Mouse (Mus musculus): ENCODE measurements around the gene Adgrb3. TPM values are rescaled to one million over a fixed set of nuclear protein-coding genes. Genes with fewer than 3 reads are reported as not detected.

Adgrb3 gene
- polyA plus RNA-seq, 1 experiment from 2014 or later, result 68.6 TPM

DNA sequence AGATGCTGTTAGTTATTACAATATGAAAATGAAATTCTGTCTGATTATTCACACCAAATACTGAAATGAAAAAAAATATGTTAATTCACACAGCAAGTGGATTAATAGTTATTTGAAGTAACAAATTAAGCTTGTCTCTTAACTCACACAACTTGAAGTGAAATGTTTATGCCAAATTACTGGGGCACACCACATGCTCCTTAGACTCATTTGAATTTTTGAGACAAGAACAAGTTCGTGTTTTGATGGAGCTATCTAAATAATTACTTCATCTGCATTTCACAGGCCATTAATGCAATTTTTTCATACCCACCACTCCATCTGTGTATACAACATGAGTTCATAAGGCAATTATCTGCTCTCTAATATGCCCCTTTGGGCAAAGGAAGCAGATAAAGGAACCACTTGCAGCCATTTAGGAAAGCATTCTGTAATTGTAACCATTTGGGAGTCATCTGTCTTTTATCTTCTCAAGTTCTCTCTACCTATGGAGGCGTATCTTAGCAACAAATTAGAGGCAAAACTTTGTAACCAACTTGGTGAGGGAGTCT lies 240.9 kb downstream of the Adgrb3 start:
- 62% methylated on average over 2 of the region's 2 CpGs for WGBS
- no peak overlapping the region for H3K4me3 ChIP-seq (ENCODE audit: low read depth, low read length)
- peak; percentile 56; the same call in 1 of the 2 replicates for ATAC-seq
- no peaks in the 10 kb centered on the region for H3K27me3 ChIP-seq (ENCODE audit: control insufficient read depth, insufficient read depth, low read depth, low read length)
- H3K9ac ChIP-seq (ENCODE audit: low read depth, low read length), result no peak overlapping the region
- H3K4me2 ChIP-seq (ENCODE audit: low read length), result no peak overlapping the region
- no peaks in the 10 kb centered on the region for H3K36me3 ChIP-seq (ENCODE audit: control insufficient read depth, insufficient read depth, low read length)
- H3K4me1 ChIP-seq (ENCODE audit: control insufficient read depth, insufficient read depth, low read length), result no peaks in the 10 kb centered on the region
- no peaks in the 10 kb centered on the region for H3K9me3 ChIP-seq (replicated peaks; ENCODE audit: control insufficient read depth, low read length, poor library complexity, severe bottlenecking)
- H3K27ac ChIP-seq (ENCODE audit: low read length), result no peak overlapping the region

DNA sequence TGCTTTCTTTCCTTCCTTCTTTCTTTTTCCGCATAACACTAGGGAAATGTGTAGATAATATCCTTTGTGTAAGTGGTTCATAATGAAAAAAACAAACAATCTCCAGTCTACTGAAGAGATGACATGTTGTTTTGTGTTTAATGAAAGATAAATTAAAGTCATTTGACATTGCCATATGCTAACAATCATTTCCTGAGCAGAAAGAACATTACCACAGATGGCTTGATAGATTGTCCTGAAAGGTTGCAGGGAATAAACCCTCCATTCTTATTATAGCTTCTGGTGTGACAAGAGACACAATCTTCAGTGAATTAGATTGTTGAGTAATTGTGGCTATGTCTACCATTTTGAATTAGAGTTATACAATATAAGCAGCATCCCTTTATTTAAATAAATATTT lies 247.8 kb downstream of the Adgrb3 start:
- Histone ChIP-seq H3K4me2 (ENCODE audit: low read length) (no peak overlapping the region), H3K36me3 (ENCODE audit: control insufficient read depth, insufficient read depth, low read length) (no peaks in the 10 kb centered on the region), H3K4me1 (ENCODE audit: control insufficient read depth, insufficient read depth, low read length) (no peaks in the 10 kb centered on the region), H3K4me3 (ENCODE audit: low read depth, low read length) (no peak overlapping the region), H3K27me3 (ENCODE audit: control insufficient read depth, insufficient read depth, low read depth, low read length) (no peaks in the 10 kb centered on the region), H3K9ac (ENCODE audit: low read depth, low read length) (no peak overlapping the region), H3K27ac (ENCODE audit: low read length) (no peak overlapping the region), H3K9me3 (replicated peaks; ENCODE audit: control insufficient read depth, low read length, poor library complexity, severe bottlenecking) (no peaks in the 10 kb centered on the region)
- no peak for ATAC-seq
- WGBS, result 87% methylated on average over 1 of the region's 1 CpGs

DNA sequence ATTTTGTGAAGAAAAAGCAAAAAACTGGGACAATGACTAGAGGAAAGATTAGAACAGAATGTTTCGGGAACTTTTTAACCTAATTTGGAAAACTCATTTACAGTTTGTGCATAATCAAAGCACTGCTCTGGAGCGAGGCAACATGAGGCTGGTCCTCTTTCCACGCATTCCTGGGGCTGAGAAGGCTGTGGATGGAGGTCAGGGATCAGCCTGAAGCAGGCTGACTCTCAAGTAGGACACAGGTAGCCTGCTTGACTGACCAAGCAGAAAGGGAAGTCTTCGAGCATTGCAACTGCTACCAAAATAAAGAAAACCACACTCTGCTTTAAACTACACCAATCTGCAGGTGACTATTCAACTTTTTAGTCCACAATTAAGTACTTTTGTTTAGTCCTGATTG lies 251.7 kb downstream of the Adgrb3 start:
- 62% methylated on average over 4 of the region's 4 CpGs for WGBS
- H3K4me3 ChIP-seq (ENCODE audit: low read depth, low read length), result no peak overlapping the region
- no peak overlapping the region for H3K4me2 ChIP-seq (ENCODE audit: low read length)
- H3K27me3 ChIP-seq (ENCODE audit: control insufficient read depth, insufficient read depth, low read depth, low read length), result no peaks in the 10 kb centered on the region
- no peak overlapping the region for H3K27ac ChIP-seq (ENCODE audit: low read length)
- ATAC-seq, result no peak
- no peaks in the 10 kb centered on the region for H3K9me3 ChIP-seq (replicated peaks; ENCODE audit: control insufficient read depth, low read length, poor library complexity, severe bottlenecking)
- H3K4me1 ChIP-seq (ENCODE audit: control insufficient read depth, insufficient read depth, low read length), result no peaks in the 10 kb centered on the region
- no peaks in the 10 kb centered on the region for H3K36me3 ChIP-seq (ENCODE audit: control insufficient read depth, insufficient read depth, low read length)
- no peak overlapping the region for H3K9ac ChIP-seq (ENCODE audit: low read depth, low read length)

DNA sequence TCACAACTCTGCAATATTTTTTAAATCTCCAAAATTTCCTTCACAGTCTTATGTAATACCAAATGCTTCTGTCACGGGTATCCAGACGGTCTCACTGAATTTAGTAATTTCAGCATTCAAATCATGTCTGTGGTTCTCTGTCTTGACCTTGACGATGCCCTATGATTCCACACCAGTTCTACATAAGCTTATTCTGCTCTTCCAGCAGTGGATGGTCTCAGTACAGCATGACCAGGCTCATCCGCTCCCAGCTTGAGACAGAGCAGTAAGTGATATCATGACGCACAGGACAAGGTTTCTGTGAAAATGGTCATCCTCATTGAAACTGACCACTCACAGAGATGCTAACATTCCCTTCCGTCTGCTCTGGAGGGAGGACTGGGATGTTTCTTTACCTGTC lies 252.9 kb downstream of the Adgrb3 start:
- H3K27me3 ChIP-seq (ENCODE audit: control insufficient read depth, insufficient read depth, low read depth, low read length), result no peaks in the 10 kb centered on the region
- H3K4me3 ChIP-seq (ENCODE audit: low read depth, low read length), result no peak overlapping the region
- no peak overlapping the region for H3K4me2 ChIP-seq (ENCODE audit: low read length)
- no peak for ATAC-seq
- 89% methylated on average over 6 of the region's 6 CpGs for WGBS
- H3K27ac ChIP-seq (ENCODE audit: low read length), result no peak overlapping the region
- H3K4me1 ChIP-seq (ENCODE audit: control insufficient read depth, insufficient read depth, low read length), result no peaks in the 10 kb centered on the region
- no peaks in the 10 kb centered on the region for H3K9me3 ChIP-seq (replicated peaks; ENCODE audit: control insufficient read depth, low read length, poor library complexity, severe bottlenecking)
- no peak overlapping the region for H3K9ac ChIP-seq (ENCODE audit: low read depth, low read length)
- H3K36me3 ChIP-seq (ENCODE audit: control insufficient read depth, insufficient read depth, low read length), result no peaks in the 10 kb centered on the region

DNA sequence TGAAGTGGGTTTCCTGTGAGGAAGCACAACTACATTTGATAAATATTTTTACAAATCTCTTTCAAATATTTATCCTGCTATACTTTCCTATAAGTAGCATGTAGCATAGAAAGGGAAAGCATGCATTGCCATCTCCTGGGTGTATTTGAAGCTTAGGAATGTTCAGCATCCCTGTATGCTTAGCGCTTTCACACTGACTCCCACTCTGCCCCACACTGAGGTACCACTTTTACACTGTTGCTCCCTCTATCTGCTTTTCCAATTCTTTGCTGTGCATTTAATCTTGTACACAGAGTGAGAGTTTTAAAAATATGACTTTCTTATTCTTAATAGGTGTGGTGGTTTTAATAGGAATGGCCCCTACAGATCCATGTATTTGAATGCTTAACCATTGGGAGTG lies 261.4 kb downstream of the Adgrb3 start:
- no peak overlapping the region for H3K4me2 ChIP-seq (ENCODE audit: low read length)
- WGBS, result 96% methylated on average over 1 of the region's 1 CpGs
- H3K36me3 ChIP-seq (ENCODE audit: control insufficient read depth, insufficient read depth, low read length), result no peaks in the 10 kb centered on the region

DNA sequence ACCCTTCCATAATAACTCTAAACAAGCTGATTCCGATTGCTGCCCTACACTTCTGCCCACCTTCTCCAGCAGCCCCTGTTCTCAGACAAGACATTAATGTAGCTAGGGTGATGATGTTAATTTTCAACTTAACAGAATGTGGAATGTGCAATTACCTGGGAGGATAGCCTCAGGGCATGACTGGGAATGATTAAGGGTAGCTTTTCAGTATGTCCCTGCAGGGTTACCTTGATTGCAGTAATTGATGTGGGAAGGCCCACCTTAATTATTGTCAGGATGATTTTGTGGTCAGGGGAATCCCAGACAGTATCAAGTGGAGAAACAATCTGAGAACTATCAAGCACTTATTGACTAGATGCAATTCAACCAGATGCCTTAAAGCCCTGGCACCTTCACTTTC lies 283.4 kb downstream of the Adgrb3 start:
- H3K4me3 ChIP-seq (ENCODE audit: low read depth, low read length), result no peak overlapping the region
- H3K27ac ChIP-seq (ENCODE audit: low read length), result no peak overlapping the region
- 82% methylated on average over 1 of the region's 1 CpGs for WGBS
- ATAC-seq, result no peak
- H3K9me3 ChIP-seq (replicated peaks; ENCODE audit: control insufficient read depth, low read length, poor library complexity, severe bottlenecking), result no peaks in the 10 kb centered on the region
- H3K36me3 ChIP-seq (ENCODE audit: control insufficient read depth, insufficient read depth, low read length), result no peaks in the 10 kb centered on the region
- H3K4me1 ChIP-seq (ENCODE audit: control insufficient read depth, insufficient read depth, low read length), result no peaks in the 10 kb centered on the region
- no peaks in the 10 kb centered on the region for H3K27me3 ChIP-seq (ENCODE audit: control insufficient read depth, insufficient read depth, low read depth, low read length)
- no peak overlapping the region for H3K4me2 ChIP-seq (ENCODE audit: low read length)
- H3K9ac ChIP-seq (ENCODE audit: low read depth, low read length), result no peak overlapping the region

More for the DNA sequence above, 261.4 kb downstream of the Adgrb3 start:
- Histone ChIP-seq H3K4me3 (ENCODE audit: low read depth, low read length) (no peak overlapping the region), H3K27me3 (ENCODE audit: control insufficient read depth, insufficient read depth, low read depth, low read length) (no peaks in the 10 kb centered on the region), H3K9me3 (replicated peaks; ENCODE audit: control insufficient read depth, low read length, poor library complexity, severe bottlenecking) (no peaks in the 10 kb centered on the region), H3K4me1 (ENCODE audit: control insufficient read depth, insufficient read depth, low read length) (no peaks in the 10 kb centered on the region), H3K27ac (ENCODE audit: low read length) (no peak overlapping the region), H3K9ac (ENCODE audit: low read depth, low read length) (no peak overlapping the region)
- no peak for ATAC-seq

DNA sequence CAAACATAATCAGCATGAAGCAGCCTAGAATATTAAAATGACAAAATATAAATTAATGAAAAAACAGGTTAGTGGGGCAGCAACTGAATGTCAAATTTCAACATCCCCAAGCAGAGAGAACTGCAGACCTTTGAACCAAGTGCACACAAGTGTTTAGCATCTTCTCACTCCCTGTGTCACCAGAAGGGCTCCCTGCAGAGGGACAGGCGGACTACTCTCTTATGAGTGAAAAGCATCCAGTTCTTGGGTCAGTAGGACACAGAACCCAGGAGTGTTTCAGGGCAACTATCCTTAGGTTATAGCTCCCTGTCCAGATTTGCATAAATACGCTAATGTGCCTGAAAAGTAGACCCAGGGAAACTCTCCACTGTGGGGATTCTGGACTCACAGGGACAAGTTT lies 285.6 kb downstream of the Adgrb3 start:
- no peak overlapping the region for H3K4me2 ChIP-seq (ENCODE audit: low read length)
- H3K9ac ChIP-seq (ENCODE audit: low read depth, low read length), result no peak overlapping the region
- H3K4me3 ChIP-seq (ENCODE audit: low read depth, low read length), result no peak overlapping the region
- H3K27ac ChIP-seq (ENCODE audit: low read length), result no peak overlapping the region
- H3K9me3 ChIP-seq (replicated peaks; ENCODE audit: control insufficient read depth, low read length, poor library complexity, severe bottlenecking), result no peaks in the 10 kb centered on the region
- no peak for ATAC-seq
- no peaks in the 10 kb centered on the region for H3K27me3 ChIP-seq (ENCODE audit: control insufficient read depth, insufficient read depth, low read depth, low read length)
- no peaks in the 10 kb centered on the region for H3K36me3 ChIP-seq (ENCODE audit: control insufficient read depth, insufficient read depth, low read length)
- H3K4me1 ChIP-seq (ENCODE audit: control insufficient read depth, insufficient read depth, low read length), result no peaks in the 10 kb centered on the region
- WGBS, result 75% methylated on average over 2 of the region's 2 CpGs

DNA sequence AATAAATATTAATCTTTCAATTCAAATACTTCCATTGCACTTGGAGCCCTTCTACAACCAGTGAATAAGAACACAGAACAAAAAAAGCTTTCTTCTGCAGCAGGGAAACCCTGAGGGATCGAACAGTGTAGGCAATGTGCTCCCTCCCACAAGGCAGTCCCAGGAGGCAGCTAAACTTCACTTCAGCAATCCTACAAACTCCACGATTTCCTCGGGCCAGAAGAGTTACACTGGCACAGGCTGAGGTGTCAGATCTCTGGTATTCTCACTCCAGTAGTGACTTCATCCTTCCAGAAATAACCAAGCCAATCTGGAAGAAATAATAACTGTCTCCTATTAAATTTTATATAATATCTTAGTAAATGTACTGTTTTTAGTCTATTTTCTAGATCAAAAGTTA lies 286.6 kb downstream of the Adgrb3 start:
- Histone ChIP-seq H3K9me3 (replicated peaks; ENCODE audit: control insufficient read depth, low read length, poor library complexity, severe bottlenecking) (no peaks in the 10 kb centered on the region), H3K4me1 (ENCODE audit: control insufficient read depth, insufficient read depth, low read length) (no peaks in the 10 kb centered on the region), H3K27ac (ENCODE audit: low read length) (no peak overlapping the region), H3K27me3 (ENCODE audit: control insufficient read depth, insufficient read depth, low read depth, low read length) (no peaks in the 10 kb centered on the region), H3K9ac (ENCODE audit: low read depth, low read length) (no peak overlapping the region), H3K36me3 (ENCODE audit: control insufficient read depth, insufficient read depth, low read length) (no peaks in the 10 kb centered on the region), H3K4me3 (ENCODE audit: low read depth, low read length) (no peak overlapping the region), H3K4me2 (ENCODE audit: low read length) (no peak overlapping the region)
- 57% methylated on average over 3 of the region's 3 CpGs for WGBS
- no peak for ATAC-seq

DNA sequence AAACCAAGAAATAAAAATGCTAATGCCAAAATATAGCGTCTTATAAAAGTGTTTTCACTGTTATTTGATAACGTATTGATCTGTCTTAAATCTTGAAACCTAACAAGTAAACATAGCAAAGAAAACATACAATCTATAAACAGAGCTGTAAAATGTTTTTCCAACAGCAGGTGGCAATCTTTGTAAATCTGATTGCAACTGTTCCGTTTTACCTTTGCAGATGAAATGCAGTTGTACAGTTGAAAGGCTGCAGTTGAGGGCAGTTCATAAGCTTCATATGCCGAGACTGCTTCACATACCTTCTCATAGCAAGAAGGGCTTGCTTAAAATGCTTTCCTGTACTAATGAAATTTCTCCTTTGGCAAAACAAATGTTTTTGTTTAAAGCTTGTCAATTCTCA lies 302.5 kb downstream of the Adgrb3 start:
- Histone ChIP-seq H3K4me2 (ENCODE audit: low read length) (no peak overlapping the region), H3K36me3 (ENCODE audit: control insufficient read depth, insufficient read depth, low read length) (no peaks in the 10 kb centered on the region), H3K4me3 (ENCODE audit: low read depth, low read length) (no peak overlapping the region), H3K27ac (ENCODE audit: low read length) (no peak overlapping the region), H3K4me1 (ENCODE audit: control insufficient read depth, insufficient read depth, low read length) (no peaks in the 10 kb centered on the region), H3K27me3 (ENCODE audit: control insufficient read depth, insufficient read depth, low read depth, low read length) (no peaks in the 10 kb centered on the region), H3K9me3 (replicated peaks; ENCODE audit: control insufficient read depth, low read length, poor library complexity, severe bottlenecking) (no peaks in the 10 kb centered on the region), H3K9ac (ENCODE audit: low read depth, low read length) (no peak overlapping the region)
- ATAC-seq, result no peak
- WGBS, result 61% methylated on average over 4 of the region's 4 CpGs
